Mouse (Mus musculus) leukemia stem cell, adult 10-12 weeks (primary cell): ENCODE results near the gene Bpifb1. TPM values are rescaled to one million over a fixed set of nuclear protein-coding genes. Genes with fewer than 3 reads are reported as not detected.

Experiments used
- polyA plus RNA-seq: library from polyadenylated mRNA; stranded (reverse); fragments of >175 nt; gene quantifications from 2 replicates; pipeline ENCODE4 v1.2.3, GENCODE M21; 2012; ENCODE audit warnings: low replicate concordance

The Bpifb1 gene
- not detected in 2 replicates for polyA plus RNA-seq

DNA sequence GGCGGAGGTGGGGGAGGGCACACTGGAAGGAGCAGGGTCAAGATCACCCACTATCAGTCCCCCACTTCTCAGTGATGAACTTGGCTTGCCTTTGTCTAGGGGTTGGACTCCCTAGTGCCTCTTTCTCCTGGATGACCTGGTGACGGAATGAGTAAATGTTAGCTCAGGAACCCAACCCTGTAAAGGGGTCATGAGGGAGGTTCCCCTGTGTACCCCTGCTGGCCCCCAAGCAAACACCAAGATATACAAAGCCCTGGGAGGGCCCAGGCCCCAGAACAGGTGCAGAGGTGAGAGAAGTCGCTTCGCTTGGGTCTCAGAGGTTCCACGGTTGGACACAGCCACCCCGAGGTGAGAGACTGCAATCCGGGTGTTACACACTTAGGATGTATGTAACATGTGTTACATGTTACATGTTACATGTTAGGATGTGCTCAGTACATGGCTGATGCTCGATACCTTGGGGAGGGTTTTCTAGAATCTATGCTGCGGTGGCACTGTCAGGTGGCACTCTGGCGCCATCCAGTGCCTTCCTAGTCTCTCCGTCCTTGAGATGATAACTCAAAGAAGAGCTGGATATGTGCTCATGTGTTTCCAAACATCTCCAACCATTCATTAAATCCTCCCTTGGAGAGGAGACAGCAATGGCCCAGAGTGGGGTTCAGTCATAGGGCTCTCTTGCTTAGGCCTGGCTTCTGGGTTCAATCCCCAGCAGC, at the start of gene Bpifb1:
Gene Bpifb1 (plus strand): TSS at position 273 of the 713 bp plus-strand sequence.

DNA sequence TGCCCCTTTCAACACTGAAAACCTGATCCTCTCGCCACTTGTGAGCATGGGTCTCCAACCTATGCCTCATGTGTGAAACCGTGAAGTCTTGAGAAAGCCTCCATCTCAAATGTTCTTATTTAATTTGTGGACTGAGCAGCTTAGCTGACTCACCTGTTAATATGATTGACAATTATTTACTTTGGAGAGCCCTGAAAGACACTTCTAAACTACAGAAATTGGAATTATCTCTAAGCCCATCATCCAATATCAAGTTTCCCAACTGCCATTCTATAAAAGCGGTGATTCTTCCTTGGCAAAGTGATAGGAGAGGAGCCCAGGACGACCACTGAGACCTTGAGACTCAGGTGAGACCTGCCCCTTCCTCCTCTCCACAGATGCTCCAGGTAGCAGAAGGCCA, 48.0 kb upstream of the Bpifb1 start, which contains the start of gene Bpifa1:
Gene Bpifa1 (plus strand): TSS at position 301 of the 400 bp plus-strand sequence.

GRCm38 (mm10) chr2:154162307-154162706, 28.3 kb upstream of the Bpifb1 start, which contains the start of gene Bpifa5:
Bpifa5 (plus strand) TSS chr2:154162607.

DNA sequence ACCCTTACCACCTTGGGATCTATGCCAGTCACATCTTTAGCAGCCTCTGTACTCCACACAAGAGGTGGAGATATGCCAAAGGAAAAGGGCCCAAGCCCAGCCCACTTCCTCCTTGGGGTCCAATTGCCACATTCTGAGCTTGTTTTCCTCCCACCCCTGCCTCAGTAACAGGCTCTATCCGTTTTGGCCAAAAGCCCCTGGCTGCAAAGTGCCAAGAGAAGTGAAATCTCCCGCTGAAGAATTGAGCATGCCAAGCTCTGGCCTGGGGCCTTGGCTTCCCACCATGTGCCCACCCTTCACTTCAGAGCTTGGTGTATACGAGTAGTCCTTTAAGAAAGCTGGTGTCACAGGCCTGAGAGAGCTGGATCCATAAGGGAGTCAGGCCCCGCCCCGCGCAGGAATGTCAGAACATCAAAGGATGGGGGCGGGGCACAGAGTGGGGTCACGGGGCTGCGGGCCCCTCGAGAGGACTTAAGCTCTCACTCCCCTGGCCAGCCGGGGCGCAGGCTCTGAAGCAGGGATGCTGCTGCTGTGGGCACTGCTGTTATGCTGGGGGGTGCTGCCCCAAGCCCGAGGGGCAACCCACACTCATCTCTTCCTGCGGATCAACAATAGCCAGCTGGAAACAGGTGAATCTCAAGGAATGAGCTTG, 32.8 kb downstream of the Bpifb1 start, which contains the start of gene Bpifb5:
Gene Bpifb5 (plus strand): TSS at position 478 of the 652 bp plus-strand sequence.

DNA sequence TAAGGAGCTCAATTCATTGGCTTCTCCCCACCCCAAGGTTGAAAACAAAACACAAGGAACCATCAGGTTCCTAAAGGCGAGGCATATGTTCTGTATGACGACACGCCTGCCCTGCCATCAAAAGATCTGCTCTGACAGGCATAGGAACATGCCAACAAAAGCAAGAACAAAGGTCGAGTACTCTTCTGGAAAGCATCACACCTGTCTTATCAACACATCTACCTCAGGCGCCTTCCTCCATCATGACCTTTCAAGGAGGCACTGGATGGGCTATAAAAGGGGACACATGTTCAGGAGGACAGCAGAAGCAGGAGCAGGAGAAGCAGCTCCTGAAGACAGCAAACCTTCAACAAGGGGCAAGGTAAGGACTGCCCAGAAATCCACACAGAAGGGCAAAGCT, 66.9 kb downstream of the Bpifb1 start, which contains the start of gene Bpifb9a:
Gene Bpifb9a (plus strand): TSS at position 301 of the 400 bp plus-strand sequence.

Other genes with a start within 250 kb of the Bpifb1 start
- gene Bpifa6, start 215.9 kb upstream of the Bpifb1 start, polyA plus RNA-seq, result not detected in 2 replicates
- gene Bpifa2, start 182.6 kb upstream of the Bpifb1 start, polyA plus RNA-seq, result not detected in 2 replicates
- not detected in 2 replicates for gene Bpifa3, start 60.5 kb upstream of the Bpifb1 start, polyA plus RNA-seq
- not detected in 2 replicates for gene Bpifa1, start 47.9 kb upstream of the Bpifb1 start, polyA plus RNA-seq
- not detected in 2 replicates for gene Bpifa5, start 28.2 kb upstream of the Bpifb1 start, polyA plus RNA-seq
- gene Bpifb5, start 32.9 kb downstream of the Bpifb1 start, polyA plus RNA-seq, result not detected in 2 replicates
- not detected in 2 replicates for gene Bpifb9a, start 67.0 kb downstream of the Bpifb1 start, polyA plus RNA-seq
- not detected in 2 replicates for gene Bpifb9b, start 116.4 kb downstream of the Bpifb1 start, polyA plus RNA-seq
- gene Cdk5rap1, start 182.2 kb downstream of the Bpifb1 start, polyA plus RNA-seq, result 0.18 and 1.0 TPM in 2 replicates
- 2.5 and 2.7 TPM in 2 replicates for gene Snta1, start 217.3 kb downstream of the Bpifb1 start, polyA plus RNA-seq
- gene Cbfa2t2, start 245.7 kb downstream of the Bpifb1 start, polyA plus RNA-seq, result 4.7 and 12.4 TPM in 2 replicates